In the genomic region with DNA sequence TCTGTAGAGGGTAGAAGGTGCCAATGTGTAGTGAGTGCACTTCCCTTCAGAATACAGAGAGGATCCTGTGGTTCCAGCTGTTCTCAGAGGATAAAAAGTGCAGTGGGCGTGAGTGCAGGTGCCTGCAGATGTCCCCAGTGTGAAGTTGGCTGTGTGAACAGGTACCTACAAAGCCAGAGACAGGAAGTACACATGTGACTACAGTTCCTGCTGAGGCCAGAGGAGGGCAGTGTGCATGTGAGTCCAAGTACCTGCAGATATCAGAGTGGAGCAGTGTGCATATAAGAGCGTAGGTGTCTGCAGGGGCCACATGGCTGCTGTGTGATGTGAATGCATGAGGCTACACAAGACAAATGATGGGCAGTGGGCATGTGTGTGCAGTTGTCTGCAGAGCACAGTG, we compare ENCODE assay signal across 11 mouse cellular contexts.
DNase-seq lines count a peak whose midpoint lies in the region; ATAC-seq and TF ChIP-seq lines count a peak whose summit lies in the region.
"Had no signal": no experiment of that assay in that cellular context is flagged by ENCODE, and none has a peak within 500 bp of the region (broad histone marks: within the 10 kb centered on the region; RNA-seq: fewer than 3 reads in every experiment).

No protein-coding gene starts in this region.

- intact Hi-C loops in left cerebral cortex, adult 2 months (cut with DNase I): no loop called here
- intact Hi-C loops in left cerebral cortex, postnatal 25 days (cut with DNase I): no loop called here
- intact Hi-C loops in left cerebral cortex, postnatal 10 days (cut with DNase I): no loop called here

- no peak overlapping the region for H3K4me2 ChIP-seq in stomach, postnatal 0 days (replicated peaks; ENCODE audit: low read depth)
- H3K4me2 ChIP-seq: embryonic facial prominence, embryonic 15.5 days; limb, embryonic 15.5 days had no signal

- no peaks in the 10 kb centered on the region for H3K27me3 ChIP-seq in E14TG2a.4 (ENCODE audit: insufficient read depth, low read length)
- H3K27me3 ChIP-seq in stomach, postnatal 0 days (ENCODE audit: control insufficient read depth, insufficient read depth, low read length): no peaks in the 10 kb centered on the region
- H3K27me3 ChIP-seq: embryonic facial prominence, embryonic 15.5 days; limb, embryonic 15.5 days had no signal

- TF ChIP-seq EP300 in stomach, postnatal 0 days (optimal IDR thresholded peaks at IDR 0.05): no peak

- H3K9me3 ChIP-seq in E14TG2a.4 (ENCODE audit: low read length): no peaks in the 10 kb centered on the region
- no peaks in the 10 kb centered on the region for H3K9me3 ChIP-seq in stomach, postnatal 0 days (ENCODE audit: control insufficient read depth, low read length)
- H3K9me3 ChIP-seq: embryonic facial prominence, embryonic 15.5 days; heart, embryonic 10.5 days; limb, embryonic 15.5 days had no signal

- H3K4me3 ChIP-seq in left cerebral cortex, adult 2 months: no peak overlapping the region
- no peak overlapping the region for H3K4me3 ChIP-seq in E14TG2a.4 (replicated peaks; ENCODE audit: low read length)
- H3K4me3 ChIP-seq in stomach, postnatal 0 days (ENCODE audit: low read depth, low read length): no peak overlapping the region
- H3K4me3 ChIP-seq: embryonic facial prominence, embryonic 15.5 days; heart, embryonic 10.5 days; limb, embryonic 15.5 days had no signal

- no peak for DNase-seq in left cerebral cortex, adult 2 months (ENCODE audit: extremely low spot score in 1 of 2, low spot score in 2 of 2)
- no peak for DNase-seq in left cerebral cortex, postnatal 25 days (ENCODE audit: low spot score in 2 of 2)
- peak; percentile 13 for DNase-seq in stomach, postnatal 0 days (ENCODE audit: low spot score)
- no peak for DNase-seq in left cerebral cortex, postnatal 10 days (ENCODE audit: extremely low spot score in 1 of 2, low spot score in 2 of 2)
- DNase-seq in adrenal gland, adult 18-20 months (ENCODE audit: low spot score in 2 of 2): no peak
- DNase-seq: cerebellum, adult 18-20 months had no signal

- 71% methylated on average over 2 of the region's 2 CpGs for WGBS in stomach, postnatal 0 days

- H3K4me1 ChIP-seq in E14TG2a.4 (replicated peaks; ENCODE audit: low read depth, low read length): no peaks in the 10 kb centered on the region
- H3K4me1 ChIP-seq in stomach, postnatal 0 days (replicated peaks; ENCODE audit: control insufficient read depth, insufficient read depth): no peaks in the 10 kb centered on the region
- H3K4me1 ChIP-seq: embryonic facial prominence, embryonic 15.5 days; heart, embryonic 10.5 days; limb, embryonic 15.5 days had no signal

- no peak overlapping the region for H3K27ac ChIP-seq in left cerebral cortex, adult 2 months
- H3K27ac ChIP-seq in stomach, postnatal 0 days (replicated peaks): no peak overlapping the region
- H3K27ac ChIP-seq: embryonic facial prominence, embryonic 15.5 days; heart, embryonic 10.5 days; limb, embryonic 15.5 days had no signal

- H3K36me3 ChIP-seq in E14TG2a.4 (ENCODE audit: insufficient read depth, low read length): no peaks in the 10 kb centered on the region
- no peaks in the 10 kb centered on the region for H3K36me3 ChIP-seq in stomach, postnatal 0 days (ENCODE audit: control insufficient read depth, insufficient read depth, low read length)
- H3K36me3 ChIP-seq: embryonic facial prominence, embryonic 15.5 days; heart, embryonic 10.5 days; limb, embryonic 15.5 days had no signal

- peak; percentile 7; the same call in 1 of the 2 replicates for TF ChIP-seq CTCF in left cerebral cortex, adult 2 months (IDR thresholded peaks at IDR 0.05)
- TF ChIP-seq CTCF in E14TG2a.4 (conservative IDR thresholded peaks at IDR 0.05; ENCODE audit: low read length): 0 out of 2 replicates have a peak, but pooled peaks have one; percentile 10
- TF ChIP-seq CTCF in stomach, postnatal 0 days (IDR thresholded peaks at IDR 0.05; ENCODE audit: low read depth): peak; percentile 47; the same call in 1 of the 2 replicates

- ATAC-seq in common myeloid progenitor, adult 5-6 weeks (replicated peaks; ENCODE audit: low read depth, poor library complexity, severe bottlenecking): 0 out of 2 replicates have a peak, but pooled peaks have one; percentile 50
- no peak for ATAC-seq in stomach, postnatal 0 days (ENCODE audit: low FRiP score, low TSS enrichment)

- no peak overlapping the region for H3K9ac ChIP-seq in stomach, postnatal 0 days (ENCODE audit: low read length)
- H3K9ac ChIP-seq: embryonic facial prominence, embryonic 15.5 days; limb, embryonic 15.5 days had no signal
